Mouse (Mus musculus) C2C12 (cell line): ENCODE data around the gene Acyp1. TPM values are rescaled to one million over a fixed set of nuclear protein-coding genes. Genes with fewer than 3 reads are reported as not detected.

ENCODE experiments used
- H3K27me3 ChIP-seq: one replicate; pipeline ENCODE4 v1.6.1; 2011; ENCODE audit not compliant: control insufficient read depth, insufficient read depth, insufficient read length
- H3K36me3 ChIP-seq: one replicate; pipeline ENCODE4 v1.6.1; 2011; ENCODE audit not compliant: control insufficient read depth, insufficient read depth
- H3K4me3 ChIP-seq: one replicate; pipeline ENCODE4 v1.5.1; 2011; ENCODE audit warnings: mild to moderate bottlenecking, control low read depth; ENCODE audit not compliant: poor library complexity, insufficient read depth, severe bottlenecking
- H3K79me2 ChIP-seq: one replicate; pipeline ENCODE4 v1.6.1; 2011; ENCODE audit not compliant: control insufficient read depth, insufficient read depth
- H3K79me3 ChIP-seq: one replicate; pipeline ENCODE4 v1.6.1; 2011; ENCODE audit warnings: low read depth, control low read depth
- H3ac ChIP-seq: one replicate; pipeline ENCODE3; 2011; ENCODE audit warnings: low read depth; ENCODE audit not compliant: control insufficient read depth, insufficient read length
- CEBPB ChIP-seq: IDR thresholded peaks from one replicate; pipeline ENCODE4 v1.6.1; 2011; ENCODE audit warnings: low read depth, mild to moderate bottlenecking, control low read depth, moderate library complexity
- CTCF ChIP-seq: IDR thresholded peaks from one replicate; pipeline ENCODE4 v1.5.1; 2011; ENCODE audit not compliant: control insufficient read depth, insufficient read depth, insufficient read length
- FOSL1 ChIP-seq: IDR thresholded peaks from one replicate; pipeline ENCODE4 v1.8.0; 2011; ENCODE audit warnings: mild to moderate bottlenecking, low read length; ENCODE audit not compliant: poor library complexity, insufficient read depth, severe bottlenecking
- MAX ChIP-seq: IDR thresholded peaks from one replicate; pipeline ENCODE4 v1.6.1; 2011; ENCODE audit warnings: mild to moderate bottlenecking, control low read depth
- MYOD1 ChIP-seq: IDR thresholded peaks from one replicate; pipeline ENCODE4 v1.6.1; 2011; ENCODE audit warnings: low read depth; ENCODE audit not compliant: control insufficient read depth, insufficient read length
- MYOG ChIP-seq: IDR thresholded peaks from one replicate; pipeline ENCODE4 v1.6.1; 2011; ENCODE audit not compliant: control insufficient read depth, insufficient read length; ENCODE audit errors: extremely low read depth
- USF1 ChIP-seq: IDR thresholded peaks from one replicate; pipeline ENCODE4 v1.6.1; 2011; ENCODE audit warnings: low read depth, mild to moderate bottlenecking, control low read depth, moderate library complexity
- polyA plus RNA-seq: library from polyadenylated mRNA; unstranded; fragments of >200 nt; fragmentation: generic; extraction: Trizol; gene quantifications from one replicate; pipeline ENCODE4 v1.2.1, GENCODE M21; 2012; ENCODE audit warnings: missing spikeins

The Acyp1 gene
- polyA plus RNA-seq, 1 experiment, result 17.1 TPM

GRCm38 (mm10) chr12:85264531-85264930 lies 23.7 kb downstream of the Acyp1 start:
- Histone ChIP-seq H3K79me2 (no peaks in the 10 kb centered on the region), H3K4me3 (no peak overlapping the region), H3K79me3 (no peaks in the 10 kb centered on the region), H3ac (no peak overlapping the region), H3K27me3 (no peaks in the 10 kb centered on the region), H3K36me3 (no peaks in the 10 kb centered on the region)
- TF ChIP-seq MYOD1 (no peak), MYOG (no peak), USF1 (no peak), CTCF (no peak), FOSL1 (no peak), MAX (no peak), CEBPB (no peak)

DNA sequence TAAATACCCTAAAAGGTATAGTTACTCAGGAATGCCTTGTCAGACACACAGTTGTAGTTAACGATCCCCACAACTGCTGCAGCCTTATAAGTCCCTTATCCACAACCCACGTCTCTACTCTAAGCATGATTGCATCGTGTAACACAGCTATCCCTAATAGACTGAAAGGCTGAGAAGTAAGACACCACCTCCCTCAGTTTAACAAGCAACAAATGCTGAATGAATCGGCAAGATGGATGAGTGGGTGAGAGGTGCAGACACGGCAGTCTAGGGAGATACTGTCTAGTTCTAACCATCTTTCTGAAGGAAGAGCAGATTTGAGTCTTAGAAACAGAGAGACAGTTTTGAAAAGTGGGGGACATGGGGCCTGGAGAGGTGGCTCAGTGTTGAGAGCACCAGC lies 25.0 kb downstream of the Acyp1 start:
- H3K79me2 ChIP-seq, result no peaks in the 10 kb centered on the region
- no peaks in the 10 kb centered on the region for H3K36me3 ChIP-seq

DNA sequence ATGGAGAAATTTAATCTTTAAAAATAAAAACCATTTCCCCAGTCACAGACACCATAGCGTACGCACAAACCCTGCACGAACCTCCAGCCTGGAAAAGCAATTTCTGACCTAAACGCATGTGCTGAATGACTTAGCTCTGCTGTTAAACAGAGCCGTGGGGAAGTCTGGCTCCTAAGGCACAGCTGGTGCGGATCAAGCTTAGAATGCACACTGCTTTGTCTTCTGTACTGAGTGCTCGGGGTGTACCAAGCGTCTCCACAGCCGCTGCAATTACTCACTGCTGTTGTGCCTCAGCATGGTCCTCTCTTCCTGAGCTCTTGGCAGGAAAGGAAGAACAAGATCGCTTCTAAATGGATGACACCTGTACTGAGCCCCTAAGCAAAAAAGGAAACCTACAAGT lies 25.7 kb downstream of the Acyp1 start:
- Histone ChIP-seq H3ac (no peak overlapping the region), H3K79me2 (no peaks in the 10 kb centered on the region), H3K4me3 (no peak overlapping the region), H3K27me3 (no peaks in the 10 kb centered on the region), H3K36me3 (no peaks in the 10 kb centered on the region), H3K79me3 (no peaks in the 10 kb centered on the region)
- TF ChIP-seq USF1 (no peak), MAX (no peak), MYOG (no peak), MYOD1 (no peak)

More for the DNA sequence above, 25.0 kb downstream of the Acyp1 start:
- no peaks in the 10 kb centered on the region for H3K79me3 ChIP-seq
- H3ac ChIP-seq, result no peak overlapping the region
- H3K4me3 ChIP-seq, result no peak overlapping the region
- H3K27me3 ChIP-seq, result no peaks in the 10 kb centered on the region
- TF ChIP-seq CEBPB, result no peak
- no peak for TF ChIP-seq MAX
- TF ChIP-seq CTCF, result no peak
- TF ChIP-seq MYOD1, result no peak
- no peak for TF ChIP-seq USF1
- TF ChIP-seq FOSL1, result no peak
- no peak for TF ChIP-seq MYOG

DNA sequence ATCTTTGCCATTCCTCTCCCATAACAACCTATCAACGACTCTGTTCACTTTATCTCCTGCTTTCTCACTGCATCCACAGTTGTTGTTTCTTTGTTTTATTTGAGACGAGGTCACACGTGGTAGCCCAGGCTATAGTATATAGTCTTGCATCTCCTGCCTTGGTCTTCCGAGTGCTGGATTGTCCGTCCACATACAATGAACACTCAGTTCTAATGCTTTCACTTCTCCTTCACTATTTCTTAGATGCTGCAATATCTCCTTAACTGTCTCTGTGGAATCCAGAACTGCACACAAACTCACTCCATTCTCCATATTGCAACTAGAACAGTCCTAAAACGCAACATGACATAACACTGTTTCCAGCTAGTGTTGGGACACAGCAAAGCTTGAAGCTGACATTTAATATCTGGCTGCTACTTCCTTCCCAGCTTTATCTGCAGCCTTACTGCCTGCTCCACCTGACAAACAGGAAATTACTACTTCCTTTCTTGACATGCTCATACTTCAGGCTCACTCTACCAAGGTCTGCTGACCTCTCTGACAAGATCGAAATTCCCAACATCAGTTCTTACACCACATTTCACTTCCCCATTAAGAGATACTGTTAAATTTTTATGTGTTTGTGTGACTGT lies 31.1 kb downstream of the Acyp1 start:
- Histone ChIP-seq H3K79me2 (no peaks in the 10 kb centered on the region), H3K4me3 (no peak overlapping the region), H3K36me3 (no peaks in the 10 kb centered on the region), H3K79me3 (no peaks in the 10 kb centered on the region), H3ac (no peak overlapping the region), H3K27me3 (no peaks in the 10 kb centered on the region)
- TF ChIP-seq CEBPB (no peak), MYOG (no peak), CTCF (no peak), MYOD1 (no peak), MAX (no peak), FOSL1 (no peak), USF1 (no peak)

- peak overlapping the region; percentile 57 for H3ac ChIP-seq
- no peaks in the 10 kb centered on the region for H3K27me3 ChIP-seq
- TF ChIP-seq CEBPB (peak; percentile 50), MYOD1 (no peak)
- no peak overlapping the region for H3K4me3 ChIP-seq
- no peaks in the 10 kb centered on the region for H3K79me3 ChIP-seq
- H3K36me3 ChIP-seq, result no peaks in the 10 kb centered on the region
- no peaks in the 10 kb centered on the region for H3K79me2 ChIP-seq
Measured at GRCm38 (mm10) chr12:85256074-85256751, 32.0 kb downstream of the Acyp1 start.

GRCm38 (mm10) chr12:85252083-85252482 lies 36.2 kb downstream of the Acyp1 start:
- Histone ChIP-seq H3K79me2 (no peaks in the 10 kb centered on the region), H3K27me3 (no peaks in the 10 kb centered on the region), H3ac (no peak overlapping the region), H3K4me3 (no peak overlapping the region), H3K79me3 (no peaks in the 10 kb centered on the region), H3K36me3 (no peaks in the 10 kb centered on the region)
- TF ChIP-seq CEBPB (no peak), USF1 (no peak), MYOG (no peak), FOSL1 (no peak), MAX (no peak), MYOD1 (no peak)
